Mouse (Mus musculus) MEL (cell line): ENCODE results near the gene Tead2. TPM values are rescaled to one million over a fixed set of nuclear protein-coding genes. Genes with fewer than 3 reads are reported as not detected.

Experiments
- DNase-seq: peaks from one replicate; pipeline ENCODE4 v3.0.0; 2011; ENCODE audit warnings: low read depth, low spot score
- H3K27ac ChIP-seq: 2 replicates; pipeline ENCODE4 v1.5.1; 2012; ENCODE audit warnings: low read depth, mild to moderate bottlenecking, control low read depth, low read length, moderate library complexity; ENCODE audit not compliant: control insufficient read depth
- H3K27me3 ChIP-seq, 2 experiments: fragments of 150-350 bp in 1 of 2; sonication (generic) in 1 of 2; 2 replicates each; pipeline ENCODE4 v1.6.1; 2012; ENCODE audit warnings: low read length in 2 of 2, mild to moderate bottlenecking in 2 of 2, improper control_type of control experiment in 1 of 2, moderate library complexity in 1 of 2; ENCODE audit not compliant: insufficient read depth in 2 of 2, control insufficient read depth in 1 of 2
- H3K36me3 ChIP-seq, 2 experiments: 2 replicates each; pipeline ENCODE4 v1.6.1; 2012 to 2014; ENCODE audit warnings: low read length in 2 of 2, improper control_type of control experiment in 1 of 2, inconsistent platforms in 1 of 2, mild to moderate bottlenecking in 1 of 2; ENCODE audit not compliant: insufficient read depth in 2 of 2, control insufficient read depth in 1 of 2
- H3K4me1 ChIP-seq, 2 experiments: fragments of 150-350 bp in 1 of 2; sonication (generic) in 1 of 2; 2 replicates each; pipeline ENCODE4 v1.6.1; 2012; ENCODE audit warnings: low read length in 2 of 2, improper control_type of control experiment in 1 of 2, mild to moderate bottlenecking in 1 of 2; ENCODE audit not compliant: insufficient read depth in 2 of 2, control insufficient read depth in 1 of 2
- H3K4me3 ChIP-seq, 2 experiments: fragments of 150-350 bp in 1 of 2; sonication (generic) in 1 of 2; 2 replicates each; pipeline ENCODE4 v1.5.1; 2012; ENCODE audit warnings: low read depth in 2 of 2, low read length in 2 of 2, mild to moderate bottlenecking in 2 of 2, moderate library complexity in 2 of 2, control low read depth in 1 of 2, improper control_type of control experiment in 1 of 2; ENCODE audit not compliant: control insufficient read depth in 1 of 2, insufficient read depth in 1 of 2
- H3K79me2 ChIP-seq: 2 replicates; pipeline ENCODE4 v1.6.1; 2012; ENCODE audit warnings: mild to moderate bottlenecking, low read length, moderate library complexity; ENCODE audit not compliant: control insufficient read depth, poor library complexity, insufficient read depth
- H3K9ac ChIP-seq: 2 replicates; pipeline ENCODE4 v1.6.1; 2012; ENCODE audit warnings: low read depth, mild to moderate bottlenecking, control low read depth, low read length, moderate library complexity; ENCODE audit not compliant: control insufficient read depth, poor library complexity, severe bottlenecking
- H3K9me3 ChIP-seq: fragments of 150-350 bp; sonication (generic); replicated peaks from 2 replicates; pipeline ENCODE4 v1.6.1; 2012; ENCODE audit warnings: mild to moderate bottlenecking, low read length, improper control_type of control experiment, moderate library complexity; ENCODE audit not compliant: insufficient read depth
- CTCF ChIP-seq, 3 experiments: IDR thresholded peaks in 2 of 3; conservative IDR thresholded peaks in 1 of 3; 2 replicates each; pipeline ENCODE4 v1.5.1; 2011 to 2012; ENCODE audit warnings: low read length in 3 of 3, low read depth in 2 of 3, mild to moderate bottlenecking in 2 of 3, improper control_type of control experiment in 1 of 3, inconsistent platforms in 1 of 3, mixed read lengths in 1 of 3, moderate library complexity in 1 of 3; ENCODE audit not compliant: control insufficient read depth in 1 of 3, insufficient read depth in 1 of 3, poor library complexity in 1 of 3, severe bottlenecking in 1 of 3
- E2F4 ChIP-seq: IDR thresholded peaks from 2 replicates; pipeline ENCODE4 v1.6.1; 2011; ENCODE audit warnings: low read depth, low read length, improper control_type of control experiment, borderline replicate concordance
- EP300 ChIP-seq, 2 experiments: IDR thresholded peaks; 2 replicates each; pipeline ENCODE4 v1.6.1; 2011; ENCODE audit warnings: improper control_type of control experiment in 2 of 2, low read length in 2 of 2, low read depth in 1 of 2, mild to moderate bottlenecking in 1 of 2
- ETS1 ChIP-seq: IDR thresholded peaks from 2 replicates; pipeline ENCODE4 v1.6.1; 2012; ENCODE audit warnings: low read depth, mild to moderate bottlenecking, inconsistent platforms, low read length, improper control_type of control experiment, moderate library complexity
- HCFC1 ChIP-seq: IDR thresholded peaks from 2 replicates; pipeline ENCODE4 v1.6.1; 2012; ENCODE audit warnings: low read depth, mild to moderate bottlenecking, inconsistent platforms, low read length, improper control_type of control experiment, moderate library complexity
- JUND ChIP-seq: IDR thresholded peaks from 2 replicates; pipeline ENCODE4 v1.6.1; 2011; ENCODE audit warnings: low read depth, mild to moderate bottlenecking, improper control_type of control experiment, low read length
- MAFK ChIP-seq: IDR thresholded peaks from 2 replicates; pipeline ENCODE4 v1.6.1; 2011; ENCODE audit warnings: low read depth, mild to moderate bottlenecking, low read length, improper control_type of control experiment, borderline replicate concordance
- MEF2A ChIP-seq: IDR thresholded peaks from 2 replicates; pipeline ENCODE4 v1.6.1; 2014; ENCODE audit warnings: low read depth, mild to moderate bottlenecking, inconsistent platforms, low read length, improper control_type of control experiment; ENCODE audit not compliant: poor library complexity, insufficient replicate concordance, severe bottlenecking; ENCODE audit errors: extremely low read depth
- MXI1 ChIP-seq: IDR thresholded peaks from 2 replicates; pipeline ENCODE4 v1.6.1; 2011; ENCODE audit warnings: mild to moderate bottlenecking, low read depth, low read length, improper control_type of control experiment
- MYC ChIP-seq: IDR thresholded peaks from 2 replicates; pipeline ENCODE4 v1.6.1; 2011; ENCODE audit warnings: low read depth, mild to moderate bottlenecking, low read length, improper control_type of control experiment, moderate library complexity
- NELFE ChIP-seq: IDR thresholded peaks from 2 replicates; pipeline ENCODE4 v1.6.1; 2011; ENCODE audit warnings: low read depth, low read length, improper control_type of control experiment
- NRF1 ChIP-seq: IDR thresholded peaks from 2 replicates; pipeline ENCODE4 v1.6.1; 2014; ENCODE audit warnings: low read depth, mild to moderate bottlenecking, inconsistent platforms, low read length, improper control_type of control experiment, moderate library complexity; ENCODE audit not compliant: poor library complexity, insufficient read depth, severe bottlenecking
- POLR2AphosphoS5 ChIP-seq: IDR thresholded peaks from 2 replicates; pipeline ENCODE4 v1.6.1; 2012; ENCODE audit warnings: low read depth, borderline replicate concordance, mild to moderate bottlenecking, inconsistent platforms, low read length, moderate library complexity, mixed read lengths
- RAD21 ChIP-seq: IDR thresholded peaks from 2 replicates; pipeline ENCODE4 v1.6.1; 2011; ENCODE audit warnings: mild to moderate bottlenecking, low read depth, low read length, improper control_type of control experiment
- RCOR1 ChIP-seq: IDR thresholded peaks from 2 replicates; pipeline ENCODE4 v1.6.1; 2012; ENCODE audit warnings: low read depth, mild to moderate bottlenecking, inconsistent platforms, low read length, improper control_type of control experiment
- SIN3A ChIP-seq: IDR thresholded peaks from 2 replicates; pipeline ENCODE4 v1.6.1; 2012; ENCODE audit warnings: low read length, improper control_type of control experiment, inconsistent platforms
- SMC3 ChIP-seq: IDR thresholded peaks from 2 replicates; pipeline ENCODE4 v1.6.1; 2011; ENCODE audit warnings: low read depth, low read length, improper control_type of control experiment
- TBP ChIP-seq: IDR thresholded peaks from 2 replicates; pipeline ENCODE4 v1.8.0; 2011; ENCODE audit warnings: low read depth, low read length, improper control_type of control experiment
- TCF12 ChIP-seq: IDR thresholded peaks from 2 replicates; pipeline ENCODE4 v1.6.1; 2014; ENCODE audit warnings: low read depth, mild to moderate bottlenecking, inconsistent platforms, low read length, improper control_type of control experiment, moderate library complexity
- USF1 ChIP-seq: IDR thresholded peaks from 2 replicates; pipeline ENCODE4 v1.6.1; 2014; ENCODE audit warnings: low read depth, mild to moderate bottlenecking, inconsistent platforms, low read length, improper control_type of control experiment, moderate library complexity
- USF2 ChIP-seq, 2 experiments: IDR thresholded peaks; 2 replicates each; pipeline ENCODE4 v1.6.1; 2011 to 2012; ENCODE audit warnings: improper control_type of control experiment in 2 of 2, low read length in 2 of 2, borderline replicate concordance in 1 of 2, inconsistent platforms in 1 of 2, low read depth in 1 of 2, mild to moderate bottlenecking in 1 of 2; ENCODE audit not compliant: insufficient read depth in 1 of 2
- ZC3H11A ChIP-seq: IDR thresholded peaks from 2 replicates; pipeline ENCODE4 v1.6.1; 2012; ENCODE audit warnings: low read depth, mild to moderate bottlenecking, inconsistent platforms, low read length, improper control_type of control experiment
- polyA plus RNA-seq, 2 experiments: library from polyadenylated mRNA; stranded (reverse) in 1 of 2; unstranded in 1 of 2; fragments of >175 nt in 1 of 2; fragments of >200 nt in 1 of 2; gene quantifications; 2 replicates each; pipeline versions ENCODE4 v1.2.1 to v1.2.4; 2012; ENCODE audit warnings: low replicate concordance in 2 of 2, low read depth in 1 of 2; ENCODE audit not compliant: insufficient read length in 2 of 2, insufficient read depth in 1 of 2, missing spikeins in 1 of 2
- total RNA-seq: library from RNA; depleted of rRNA; stranded (reverse); fragments of 300-350 nt; gene quantifications from 2 replicates; pipeline ENCODE4 v1.2.3, GENCODE M21; 2012

Gene Tead2
- total and polyA plus RNA-seq, 3 experiments, result 0.19 to 0.38 TPM; not detected in 1

- peaks cover 0 to 2% of the 10 kb centered on the region in 2 experiments; a peak in 1 of 4 replicates for H3K36me3 ChIP-seq
- peak; percentile 66 for DNase-seq
- H3K27me3 ChIP-seq, result no peaks in the 10 kb centered on the region
- no peaks in the 10 kb centered on the region for H3K79me2 ChIP-seq
- 0 out of 2 replicates have a peak, but pooled peaks have one; percentile 27 for TF ChIP-seq RCOR1
- TF ChIP-seq HCFC1, result peak; percentile 35; the same call in 1 of the 2 replicates
- no peak for TF ChIP-seq MYC
- TF ChIP-seq CTCF (IDR thresholded peaks at IDR 0.05 in 2 of 3, conservative IDR thresholded peaks at IDR 0.05 in 1 of 3; ENCODE audit: control insufficient read depth in 1 of 3, insufficient read depth in 1 of 3, low read depth in 2 of 3, low read length in 3 of 3, poor library complexity in 1 of 3, severe bottlenecking in 1 of 3), result peak; percentile 46 to 93 (median 75)
- peak; percentile 86 for TF ChIP-seq SMC3
- TF ChIP-seq NRF1, result no peak
- no peak for TF ChIP-seq E2F4
- TF ChIP-seq SIN3A, result peak; percentile 41; the same call in 1 of the 2 replicates
- TF ChIP-seq RAD21, result peak; percentile 88
- TF ChIP-seq ZC3H11A, result peak; percentile 77
- TF ChIP-seq, all 39 proteins: peak for 7
- Histone ChIP-seq H3K27ac (no peak overlapping the region), H3K9me3 (no peaks in the 10 kb centered on the region), H3K4me3 (no peak overlapping the region), H3K9ac (no peak overlapping the region), H3K4me1 (peaks cover 7 to 9% of the 10 kb centered on the region in 2 experiments; a peak in 3 of 4 replicates)
These were observed 17.1 kb upstream of the Tead2 start for GRCm38 (mm10) chr7:45198435-45198834.

- Histone ChIP-seq H3K36me3 (peaks cover 0 to 2% of the 10 kb centered on the region in 2 experiments; a peak in 1 of 4 replicates), H3K4me3 (no peak overlapping the region), H3K27ac (no peak overlapping the region), H3K4me1 (peaks cover 3% of the 10 kb centered on the region in 2 experiments; a peak in 3 of 4 replicates), H3K79me2 (no peaks in the 10 kb centered on the region), H3K27me3 (no peaks in the 10 kb centered on the region), H3K9ac (no peak overlapping the region), H3K9me3 (no peaks in the 10 kb centered on the region)
- TF ChIP-seq MEF2A, result no peak
- TF ChIP-seq RAD21, result no peak
- TF ChIP-seq USF1, result no peak
- no peak for TF ChIP-seq MXI1
- TF ChIP-seq MYC, result no peak
- TF ChIP-seq NELFE, result no peak
- no peak for TF ChIP-seq POLR2AphosphoS5
- no peak for TF ChIP-seq EP300 (IDR thresholded peaks at IDR 0.05; ENCODE audit: low read depth in 1 of 2, low read length in 2 of 2)
- TF ChIP-seq USF2 (IDR thresholded peaks at IDR 0.05; ENCODE audit: borderline replicate concordance in 1 of 2, insufficient read depth in 1 of 2, low read depth in 1 of 2, low read length in 2 of 2), result no peak
- no peak for TF ChIP-seq SMC3
- TF ChIP-seq JUND, result no peak
- TF ChIP-seq MAFK, result no peak
- no peak for TF ChIP-seq ETS1
- no peak for TF ChIP-seq TCF12
- no peak for TF ChIP-seq NRF1
- no peak for TF ChIP-seq TBP
- no peak for DNase-seq
These were observed 16.6 kb upstream of the Tead2 start for GRCm38 (mm10) chr7:45198961-45199360.
